Mouse (Mus musculus) embryonic facial prominence, embryonic 10.5 days (tissue): ENCODE measurements around the gene Hist1h3e. TPM values are rescaled to one million over a fixed set of nuclear protein-coding genes. Genes with fewer than 3 reads are reported as not detected.
"Not testable (repeated sequence)": the region's sequence is repeated elsewhere in the genome, so short reads cannot be mapped to it uniquely, and the experiment has no call there.

Experiments used
- DNase-seq: peaks from one replicate; pipeline ENCODE4 v3.0.0-alpha.2; 2017; ENCODE audit warnings: low spot score
- H3K27ac ChIP-seq: fragments of 300-500 bp; sonication (generic); replicated peaks from 2 replicates; pipeline ENCODE4 v1.5.1; 2016; ENCODE audit warnings: mild to moderate bottlenecking
- H3K27me3 ChIP-seq: fragments of 300-500 bp; sonication (generic); replicated peaks from 2 replicates; pipeline ENCODE4 v1.6.1; 2016; ENCODE audit warnings: low read depth, mild to moderate bottlenecking; ENCODE audit not compliant: poor library complexity, severe bottlenecking
- H3K36me3 ChIP-seq: fragments of 300-500 bp; sonication (generic); replicated peaks from 2 replicates; pipeline ENCODE4 v1.6.1; 2016; ENCODE audit warnings: mild to moderate bottlenecking, moderate library complexity
- H3K4me1 ChIP-seq: fragments of 300-500 bp; sonication (generic); 2 replicates; pipeline ENCODE4 v1.6.1; 2016
- H3K4me3 ChIP-seq: fragments of 300-500 bp; sonication (generic); 2 replicates; pipeline ENCODE4 v1.5.1; 2016; ENCODE audit warnings: mild to moderate bottlenecking, moderate library complexity
- H3K9me3 ChIP-seq: fragments of 300-500 bp; sonication (generic); 2 replicates; pipeline ENCODE4 v1.6.1; 2016; ENCODE audit warnings: mild to moderate bottlenecking
- WGBS: fragments of 180-500 bp; shearing (Covaris S2); methylation state at CpG from one replicate; pipeline ENCODE4 v1.1.7; 2016; 5-methylcytosine and 5-hydroxymethylcytosine counted together
- polyA plus RNA-seq: library from polyadenylated mRNA; unstranded; fragments of >200 nt; fragmentation: Nextera tagmentation; extraction: Ambion mirVana; gene quantifications from 2 replicates; pipeline ENCODE4 v1.2.1, GENCODE M21; 2016

Hist1h3e gene
- polyA plus RNA-seq, 1 experiment from 2014 or later = 5.8 TPM

GRCm38 (mm10) chr13:23592614-23593013, 30.4 kb upstream of the Hist1h3e start:
- 0 out of 2 replicates have a peak overlapping the region, but pooled peaks have one; percentile 54 for H3K27ac ChIP-seq
- WGBS = 79% methylated on average over 7 of the region's 7 CpGs

DNA sequence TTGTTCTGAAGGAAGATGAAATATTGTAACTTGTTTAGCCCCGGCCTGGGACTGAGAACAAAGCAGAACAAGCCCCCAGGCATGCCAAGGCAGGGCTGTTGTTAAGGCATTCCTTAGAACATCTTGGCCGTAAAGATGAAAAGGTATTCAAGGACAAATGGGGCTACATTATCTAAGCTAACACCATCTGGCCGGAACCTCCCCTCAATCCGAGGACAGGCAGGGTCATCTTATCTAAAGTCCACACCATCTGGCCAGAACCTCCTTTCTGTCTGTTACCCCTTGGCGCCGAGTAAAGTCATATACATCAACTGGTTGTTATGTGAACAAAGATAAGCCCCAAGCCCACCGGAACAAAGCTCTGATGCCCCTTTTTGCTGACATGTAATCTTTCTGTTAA, 29.7 kb upstream of the Hist1h3e start:
- peaks cover 13% of the 10 kb centered on the region for H3K4me1 ChIP-seq
- H3K9me3 ChIP-seq, H3K27me3 ChIP-seq, DNase-seq, H3K27ac ChIP-seq, H3K36me3 ChIP-seq, H3K4me3 ChIP-seq: not testable (repeated sequence)
- WGBS = 90% methylated on average over 7 of the region's 7 CpGs

More at GRCm38 (mm10) chr13:23592614-23593013, 30.4 kb upstream of the Hist1h3e start:
- DNase-seq = no peak
- no peaks in the 10 kb centered on the region for H3K36me3 ChIP-seq
- H3K27me3 ChIP-seq = no peaks in the 10 kb centered on the region
- no peak overlapping the region for H3K4me3 ChIP-seq
- no peaks in the 10 kb centered on the region for H3K9me3 ChIP-seq
- H3K4me1 ChIP-seq = peaks cover 10% of the 10 kb centered on the region

- WGBS = 93% methylated on average over 7 of the region's 7 CpGs
- no peaks in the 10 kb centered on the region for H3K9me3 ChIP-seq
These were observed 29.0 kb upstream of the Hist1h3e start for GRCm38 (mm10) chr13:23591206-23591605.

GRCm38 (mm10) chr13:23586940-23587225, 24.7 kb upstream of the Hist1h3e start:
- WGBS = 9% methylated on average over 1 of the region's 1 CpGs

More at GRCm38 (mm10) chr13:23591206-23591605, 29.0 kb upstream of the Hist1h3e start:
- H3K4me1 ChIP-seq = peaks cover 17% of the 10 kb centered on the region
- no peaks in the 10 kb centered on the region for H3K27me3 ChIP-seq
- no peak overlapping the region for H3K27ac ChIP-seq
- no peaks in the 10 kb centered on the region for H3K36me3 ChIP-seq
- no peak for DNase-seq
- no peak overlapping the region for H3K4me3 ChIP-seq

GRCm38 (mm10) chr13:23586099-23586939, 24.1 kb upstream of the Hist1h3e start:
- H3K4me3 ChIP-seq = peak overlapping the region; percentile 65
- peak overlapping the region; percentile 94 for H3K27ac ChIP-seq
- no peaks in the 10 kb centered on the region for H3K9me3 ChIP-seq
- peaks cover 30% of the 10 kb centered on the region for H3K4me1 ChIP-seq
- DNase-seq = peak; percentile 34
- H3K36me3 ChIP-seq = no peaks in the 10 kb centered on the region
- no peaks in the 10 kb centered on the region for H3K27me3 ChIP-seq
- 3% methylated on average over 22 of the region's 22 CpGs for WGBS

More at GRCm38 (mm10) chr13:23586940-23587225, 24.7 kb upstream of the Hist1h3e start:
- no peak for DNase-seq
- Histone ChIP-seq H3K4me3 (peak overlapping the region; percentile 65), H3K27me3 (no peaks in the 10 kb centered on the region), H3K4me1 (peaks cover 30% of the 10 kb centered on the region), H3K36me3 (no peaks in the 10 kb centered on the region), H3K9me3 (no peaks in the 10 kb centered on the region), H3K27ac (peak overlapping the region; percentile 94)

GRCm38 (mm10) chr13:23585442-23586098, 23.4 kb upstream of the Hist1h3e start:
- Histone ChIP-seq H3K27ac (peak overlapping the region; percentile 94), H3K4me3 (peak overlapping the region; percentile 65), H3K4me1 (peaks cover 34% of the 10 kb centered on the region)
- WGBS = under 1% methylated on average over 36 of the region's 36 CpGs
- not testable (repeated sequence) for H3K9me3 ChIP-seq, H3K27me3 ChIP-seq, H3K36me3 ChIP-seq
- peak; percentile 81 for DNase-seq

DNA sequence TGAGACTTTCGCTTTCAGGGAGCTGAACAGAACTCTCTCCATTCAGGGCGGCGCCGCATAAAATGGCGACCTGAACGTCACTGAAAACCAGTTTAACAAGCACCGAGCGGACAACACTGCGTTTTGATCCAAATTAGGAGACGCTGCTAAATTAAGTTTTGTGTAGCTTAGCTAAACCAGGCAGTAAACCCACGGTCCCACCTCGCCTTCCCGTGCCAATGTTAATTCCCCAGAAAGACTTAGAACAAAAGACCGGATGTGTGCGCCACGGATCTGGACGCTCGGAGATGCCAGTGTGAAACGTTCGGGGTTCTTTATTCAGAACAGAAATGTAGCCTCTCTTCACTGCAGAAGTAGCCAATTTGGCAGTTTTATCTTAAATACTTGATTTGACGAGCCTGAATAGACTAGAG, 22.9 kb upstream of the Hist1h3e start:
- under 1% methylated on average over 21 of the region's 21 CpGs for WGBS
- H3K4me1 ChIP-seq = peaks cover 34% of the 10 kb centered on the region

GRCm38 (mm10) chr13:23584331-23584730, 22.2 kb upstream of the Hist1h3e start:
- Histone ChIP-seq H3K27me3 (no peaks in the 10 kb centered on the region), H3K4me1 (peaks cover 34% of the 10 kb centered on the region), H3K9me3 (no peaks in the 10 kb centered on the region), H3K27ac (peak overlapping the region; percentile 94), H3K36me3 (no peaks in the 10 kb centered on the region), H3K4me3 (peak overlapping the region; percentile 65)
- DNase-seq = peak; percentile 27

More for the DNA sequence above, 22.9 kb upstream of the Hist1h3e start:
- H3K27ac ChIP-seq = peak overlapping the region; percentile 94
- no peaks in the 10 kb centered on the region for H3K9me3 ChIP-seq
- peak overlapping the region; percentile 65 for H3K4me3 ChIP-seq
- peak; percentile 79 for DNase-seq
- no peaks in the 10 kb centered on the region for H3K27me3 ChIP-seq
- H3K36me3 ChIP-seq = no peaks in the 10 kb centered on the region

GRCm38 (mm10) chr13:23583387-23584068, 21.4 kb upstream of the Hist1h3e start:
- peak; percentile 13 for DNase-seq
- Histone ChIP-seq H3K9me3 (no peaks in the 10 kb centered on the region), H3K27ac (peak overlapping the region; percentile 94), H3K4me3 (peak overlapping the region; percentile 65; the same call in 1 of the 2 replicates), H3K27me3 (no peaks in the 10 kb centered on the region), H3K36me3 (no peaks in the 10 kb centered on the region), H3K4me1 (peaks cover 34% of the 10 kb centered on the region)

DNA sequence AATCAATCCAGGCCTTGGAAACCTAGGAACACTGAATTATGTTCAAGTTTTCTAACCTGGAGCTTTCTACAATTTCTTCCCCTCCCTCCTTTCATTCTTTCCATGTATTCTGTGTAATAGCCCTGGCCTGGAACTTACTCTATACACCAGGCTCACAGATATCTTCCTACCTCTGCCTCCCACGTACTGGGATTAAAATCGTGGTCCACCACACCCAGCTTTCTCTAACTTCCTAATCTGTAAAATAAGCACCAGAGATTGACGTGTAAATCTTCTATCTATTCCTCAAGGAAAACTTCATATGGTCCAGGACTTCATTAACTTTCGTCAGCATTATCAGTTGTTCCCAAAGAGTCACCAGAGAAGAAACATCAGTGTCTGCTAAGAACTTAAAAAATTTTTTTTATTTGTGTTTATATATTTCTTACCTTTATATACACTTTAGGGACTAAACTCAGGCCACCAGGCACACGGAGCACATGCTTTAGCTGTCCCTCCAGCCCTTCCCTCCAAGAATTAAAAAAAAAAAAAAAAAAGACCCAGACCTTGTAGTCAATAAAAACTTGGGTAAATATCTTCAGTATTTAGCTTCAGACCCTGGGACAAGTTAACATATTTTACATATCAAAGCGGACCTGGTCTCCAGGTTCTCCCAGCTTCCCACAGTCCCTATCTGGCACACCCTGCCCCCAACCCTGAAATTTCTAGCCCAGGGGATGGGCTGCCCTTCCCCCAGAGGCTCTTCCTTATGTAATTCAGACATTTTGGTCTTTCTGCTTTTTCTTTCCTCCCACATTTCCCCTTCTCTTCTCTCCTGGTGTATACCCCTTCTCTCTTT, 20.3 kb upstream of the Hist1h3e start:
- peak; percentile 59 for DNase-seq
- Histone ChIP-seq H3K4me3 (peak overlapping the region; percentile 65), H3K27ac (peak overlapping the region; percentile 94), H3K27me3 (no peaks in the 10 kb centered on the region), H3K4me1 (peaks cover 35% of the 10 kb centered on the region), H3K36me3 (no peaks in the 10 kb centered on the region), H3K9me3 (no peaks in the 10 kb centered on the region)
- WGBS = 5% methylated on average over 6 of the region's 6 CpGs

- Histone ChIP-seq H3K27ac (peak within 1 kb of the TSS; percentile 94), H3K4me1 (peaks cover 37% of the 10 kb centered on the region), H3K36me3 (no peaks in the 10 kb centered on the region), H3K9me3 (no peaks in the 10 kb centered on the region), H3K27me3 (no peaks in the 10 kb centered on the region), H3K4me3 (peak within 1 kb of the TSS; percentile 65)
- DNase-seq = peak; percentile 93
- WGBS = under 1% methylated on average over 43 of the region's 43 CpGs
These were observed 19.4 kb upstream of the Hist1h3e start, which contains the start of gene Hist1h4d for GRCm38 (mm10) chr13:23581408-23582218. TSS of gene Hist1h4d (plus strand) at chr13:23581598.
